Mouse (Mus musculus): ENCODE measurements around the gene Cachd1. TPM values are rescaled to one million over a fixed set of nuclear protein-coding genes. Genes with fewer than 3 reads are reported as not detected.

Gene Cachd1
- polyA plus RNA-seq, 1 experiment from 2014 or later: 23.4 TPM

GRCm38 (mm10) chr4:100990996-100991395, 214.5 kb downstream of the Cachd1 start:
- no peaks in the 10 kb centered on the region for H3K27me3 ChIP-seq (ENCODE audit: control insufficient read depth, insufficient read depth, low read length)
- no peaks in the 10 kb centered on the region for H3K9me3 ChIP-seq (ENCODE audit: control insufficient read depth, low read length)
- ATAC-seq (ENCODE audit: low FRiP score) (peak; percentile 31; the same call in 1 of the 2 replicates), DNase-seq (ENCODE audit: low spot score) (no peak)
- no peak overlapping the region for H3K9ac ChIP-seq (ENCODE audit: low read depth, low read length)
- 42% methylated on average over 4 of the region's 4 CpGs for WGBS
- H3K27ac ChIP-seq (ENCODE audit: low read depth, low read length): peak overlapping the region; percentile 54
- H3K36me3 ChIP-seq (ENCODE audit: control insufficient read depth, insufficient read depth, low read length): peaks cover 11% of the 10 kb centered on the region; the same call in 1 of the 2 replicates
- no peak overlapping the region for H3K4me3 ChIP-seq (ENCODE audit: low read depth, low read length)
- no peak overlapping the region for H3K4me2 ChIP-seq (replicated peaks; ENCODE audit: low read depth, low read length)
- peaks cover 2% of the 10 kb centered on the region; the same call in 1 of the 2 replicates for H3K4me1 ChIP-seq (replicated peaks; ENCODE audit: control insufficient read depth, insufficient read depth, low read length)

- no peak overlapping the region for H3K27ac ChIP-seq (ENCODE audit: low read depth, low read length)
- ATAC-seq (ENCODE audit: low FRiP score) (no peak), DNase-seq (ENCODE audit: low spot score) (no peak)
- H3K4me2 ChIP-seq (replicated peaks; ENCODE audit: low read depth, low read length): no peak overlapping the region
- no peak overlapping the region for H3K9ac ChIP-seq (ENCODE audit: low read depth, low read length)
- H3K4me1 ChIP-seq (replicated peaks; ENCODE audit: control insufficient read depth, insufficient read depth, low read length): peaks cover 2% of the 10 kb centered on the region; the same call in 1 of the 2 replicates
- H3K27me3 ChIP-seq (ENCODE audit: control insufficient read depth, insufficient read depth, low read length): no peaks in the 10 kb centered on the region
- H3K4me3 ChIP-seq (ENCODE audit: low read depth, low read length): no peak overlapping the region
- no peaks in the 10 kb centered on the region for H3K9me3 ChIP-seq (ENCODE audit: control insufficient read depth, low read length)
- 80% methylated on average over 6 of the region's 6 CpGs for WGBS
- peaks cover 7% of the 10 kb centered on the region; the same call in 1 of the 2 replicates for H3K36me3 ChIP-seq (ENCODE audit: control insufficient read depth, insufficient read depth, low read length)
Observed at GRCm38 (mm10) chr4:100992086-100992485, 215.6 kb downstream of the Cachd1 start.

- H3K36me3 ChIP-seq (ENCODE audit: control insufficient read depth, insufficient read depth, low read length): peaks cover 7% of the 10 kb centered on the region; the same call in 1 of the 2 replicates
- H3K27me3 ChIP-seq (ENCODE audit: control insufficient read depth, insufficient read depth, low read length): no peaks in the 10 kb centered on the region
- H3K27ac ChIP-seq (ENCODE audit: low read depth, low read length): no peak overlapping the region; the same call in 1 of the 2 replicates
- ATAC-seq (ENCODE audit: low FRiP score) (peak; percentile 41; the same call in 1 of the 2 replicates), DNase-seq (ENCODE audit: low spot score) (peak; percentile 17)
- no peak overlapping the region for H3K4me2 ChIP-seq (replicated peaks; ENCODE audit: low read depth, low read length)
- H3K9ac ChIP-seq (ENCODE audit: low read depth, low read length): no peak overlapping the region
- H3K4me3 ChIP-seq (ENCODE audit: low read depth, low read length): no peak overlapping the region
- peaks cover 2% of the 10 kb centered on the region; the same call in 1 of the 2 replicates for H3K4me1 ChIP-seq (replicated peaks; ENCODE audit: control insufficient read depth, insufficient read depth, low read length)
- H3K9me3 ChIP-seq (ENCODE audit: control insufficient read depth, low read length): no peaks in the 10 kb centered on the region
- WGBS: 71% methylated on average over 18 of the region's 18 CpGs
Observed at GRCm38 (mm10) chr4:100994442-100995255, 218.2 kb downstream of the Cachd1 start.

GRCm38 (mm10) chr4:100995617-100996016, 219.1 kb downstream of the Cachd1 start:
- no peak overlapping the region for H3K9ac ChIP-seq (ENCODE audit: low read depth, low read length)
- DNase-seq (ENCODE audit: low spot score) (no peak), ATAC-seq (ENCODE audit: low FRiP score) (no peak)
- H3K4me3 ChIP-seq (ENCODE audit: low read depth, low read length): no peak overlapping the region
- H3K4me2 ChIP-seq (replicated peaks; ENCODE audit: low read depth, low read length): no peak overlapping the region
- no peaks in the 10 kb centered on the region for H3K27me3 ChIP-seq (ENCODE audit: control insufficient read depth, insufficient read depth, low read length)
- H3K36me3 ChIP-seq (ENCODE audit: control insufficient read depth, insufficient read depth, low read length): peaks cover 6% of the 10 kb centered on the region; the same call in 1 of the 2 replicates
- 77% methylated on average over 5 of the region's 5 CpGs for WGBS
- H3K27ac ChIP-seq (ENCODE audit: low read depth, low read length): no peak overlapping the region
- H3K9me3 ChIP-seq (ENCODE audit: control insufficient read depth, low read length): no peaks in the 10 kb centered on the region
- H3K4me1 ChIP-seq (replicated peaks; ENCODE audit: control insufficient read depth, insufficient read depth, low read length): peaks cover under 1% of the 10 kb centered on the region; the same call in 1 of the 2 replicates

GRCm38 (mm10) chr4:100996060-100996651, 219.7 kb downstream of the Cachd1 start:
- H3K4me2 ChIP-seq (replicated peaks; ENCODE audit: low read depth, low read length): no peak overlapping the region
- no peak overlapping the region for H3K4me3 ChIP-seq (ENCODE audit: low read depth, low read length)
- no peak overlapping the region for H3K27ac ChIP-seq (ENCODE audit: low read depth, low read length)
- H3K36me3 ChIP-seq (ENCODE audit: control insufficient read depth, insufficient read depth, low read length): peaks cover 4% of the 10 kb centered on the region; the same call in 1 of the 2 replicates
- H3K4me1 ChIP-seq (replicated peaks; ENCODE audit: control insufficient read depth, insufficient read depth, low read length): no peaks in the 10 kb centered on the region; the same call in 1 of the 2 replicates
- ATAC-seq (ENCODE audit: low FRiP score) (0 out of 2 replicates have a peak, but pooled peaks have one; percentile 12), DNase-seq (ENCODE audit: low spot score) (no peak)
- whole genome bisulfite sequencing: 68% methylated on average over 4 of the region's 4 CpGs
- no peak overlapping the region for H3K9ac ChIP-seq (ENCODE audit: low read depth, low read length)
- no peaks in the 10 kb centered on the region for H3K27me3 ChIP-seq (ENCODE audit: control insufficient read depth, insufficient read depth, low read length)
- no peaks in the 10 kb centered on the region for H3K9me3 ChIP-seq (ENCODE audit: control insufficient read depth, low read length)

DNA sequence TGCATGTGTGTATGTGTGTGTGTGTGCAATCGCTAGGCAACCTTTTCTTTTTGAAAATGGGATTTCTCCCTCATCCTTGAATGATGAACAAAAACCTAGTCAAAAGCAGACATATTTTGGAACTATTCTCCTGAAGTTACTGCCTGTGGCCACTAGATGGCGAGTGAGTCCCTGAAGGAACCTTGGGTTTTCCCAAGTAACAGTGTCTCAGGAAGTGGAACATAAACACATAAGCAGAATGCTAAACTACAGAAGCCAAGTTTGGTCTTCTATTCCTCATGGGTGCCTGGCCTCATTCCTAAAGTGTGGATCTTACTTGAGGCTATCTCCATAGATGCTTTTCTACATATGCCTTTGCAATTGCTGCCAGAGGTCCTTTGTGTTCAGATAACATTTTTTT, 221.7 kb downstream of the Cachd1 start:
- Histone ChIP-seq H3K4me1 (replicated peaks; ENCODE audit: control insufficient read depth, insufficient read depth, low read length) (no peaks in the 10 kb centered on the region), H3K36me3 (ENCODE audit: control insufficient read depth, insufficient read depth, low read length) (peaks cover 4% of the 10 kb centered on the region; the same call in 1 of the 2 replicates), H3K27ac (ENCODE audit: low read depth, low read length) (no peak overlapping the region), H3K27me3 (ENCODE audit: control insufficient read depth, insufficient read depth, low read length) (no peaks in the 10 kb centered on the region), H3K9me3 (ENCODE audit: control insufficient read depth, low read length) (no peaks in the 10 kb centered on the region), H3K4me3 (ENCODE audit: low read depth, low read length) (no peak overlapping the region), H3K9ac (ENCODE audit: low read depth, low read length) (no peak overlapping the region), H3K4me2 (replicated peaks; ENCODE audit: low read depth, low read length) (no peak overlapping the region)
- DNase-seq (ENCODE audit: low spot score) (peak; percentile 74), ATAC-seq (ENCODE audit: low FRiP score) (no peak)
- WGBS: 21% methylated on average over 2 of the region's 2 CpGs

DNA sequence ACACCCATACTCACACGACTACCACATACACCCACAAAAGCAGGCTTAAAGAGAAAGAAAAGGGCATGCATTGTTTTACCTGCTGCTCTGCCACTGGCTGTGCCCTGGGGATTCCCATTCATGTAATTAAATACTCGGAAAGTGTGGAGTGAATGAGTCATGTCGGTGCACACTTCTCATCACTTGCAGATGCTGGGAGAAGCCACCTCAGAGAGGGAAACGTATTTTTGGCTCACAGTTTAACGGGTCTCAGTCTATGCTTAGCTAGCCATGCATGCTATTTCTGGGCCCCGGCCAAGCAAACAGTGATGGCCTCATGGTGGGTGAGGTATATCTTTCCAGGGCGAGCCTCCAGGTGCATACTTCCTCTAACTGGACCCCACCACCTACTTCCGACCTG, 222.4 kb downstream of the Cachd1 start:
- ATAC-seq (ENCODE audit: low FRiP score) (no peak), DNase-seq (ENCODE audit: low spot score) (no peak)
- 89% methylated on average over 8 of the region's 8 CpGs for WGBS
- Histone ChIP-seq H3K27me3 (ENCODE audit: control insufficient read depth, insufficient read depth, low read length) (no peaks in the 10 kb centered on the region), H3K4me2 (replicated peaks; ENCODE audit: low read depth, low read length) (no peak overlapping the region), H3K9me3 (ENCODE audit: control insufficient read depth, low read length) (no peaks in the 10 kb centered on the region), H3K4me1 (replicated peaks; ENCODE audit: control insufficient read depth, insufficient read depth, low read length) (no peaks in the 10 kb centered on the region), H3K36me3 (ENCODE audit: control insufficient read depth, insufficient read depth, low read length) (0 out of 2 replicates have a peak, but pooled peaks cover 2% of the 10 kb centered on the region), H3K4me3 (ENCODE audit: low read depth, low read length) (no peak overlapping the region), H3K27ac (ENCODE audit: low read depth, low read length) (no peak overlapping the region), H3K9ac (ENCODE audit: low read depth, low read length) (no peak overlapping the region)

DNA sequence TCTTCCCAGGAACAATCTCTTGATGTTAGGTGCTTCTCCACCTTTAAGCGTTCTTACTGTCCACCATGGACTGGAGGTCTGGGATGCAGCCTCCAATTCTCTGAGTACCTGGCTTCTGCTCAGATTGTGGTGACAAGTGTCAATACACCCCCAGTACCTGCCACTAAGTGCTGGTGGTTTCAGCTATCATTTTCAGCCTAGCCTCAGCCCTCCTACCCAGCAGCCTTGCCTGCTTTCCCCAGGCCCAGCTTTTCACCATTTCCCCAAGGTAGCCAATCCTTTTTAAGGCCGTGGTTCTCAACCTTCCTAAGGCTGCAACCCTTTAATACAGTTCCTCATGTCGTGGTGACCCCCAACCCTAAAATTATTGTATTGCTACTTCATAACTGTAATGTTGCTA, 224.1 kb downstream of the Cachd1 start:
- WGBS: 95% methylated on average over 3 of the region's 3 CpGs
- 0 out of 2 replicates have a peak, but pooled peaks cover under 1% of the 10 kb centered on the region for H3K36me3 ChIP-seq (ENCODE audit: control insufficient read depth, insufficient read depth, low read length)
- H3K4me3 ChIP-seq (ENCODE audit: low read depth, low read length): no peak overlapping the region
- H3K27ac ChIP-seq (ENCODE audit: low read depth, low read length): no peak overlapping the region
- no peak overlapping the region for H3K9ac ChIP-seq (ENCODE audit: low read depth, low read length)
- no peak overlapping the region for H3K4me2 ChIP-seq (replicated peaks; ENCODE audit: low read depth, low read length)
- DNase-seq (ENCODE audit: low spot score): no peak
- H3K9me3 ChIP-seq (ENCODE audit: control insufficient read depth, low read length): no peaks in the 10 kb centered on the region
- H3K4me1 ChIP-seq (replicated peaks; ENCODE audit: control insufficient read depth, insufficient read depth, low read length): no peaks in the 10 kb centered on the region
- ATAC-seq (ENCODE audit: low FRiP score): no peak
- no peaks in the 10 kb centered on the region for H3K27me3 ChIP-seq (ENCODE audit: control insufficient read depth, insufficient read depth, low read length)

Measured in hindbrain, embryonic 11.5 days (tissue).